Mouse (Mus musculus): ENCODE data around the gene Zc3h8. TPM values are rescaled to one million over a fixed set of nuclear protein-coding genes. Genes with fewer than 3 reads are reported as not detected.
A peak's percentile ranks its signal among the peaks of the same experiment; 100 is the strongest.

Zc3h8 gene
- polyA plus RNA-seq, 1 experiment from 2014 or later = 3.0 TPM

- no peak overlapping the region for H3K4me3 ChIP-seq (ENCODE audit: low read depth, low read length)
- no peak overlapping the region for H3K27ac ChIP-seq (ENCODE audit: low read depth)
- TF ChIP-seq CTCF (IDR thresholded peaks at IDR 0.05; ENCODE audit: low read depth) (peak; percentile 53), EP300 (IDR thresholded peaks at IDR 0.05; ENCODE audit: low read depth) (no peak)
- no peaks in the 10 kb centered on the region for H3K4me1 ChIP-seq (ENCODE audit: insufficient read depth)
- ATAC-seq (no peak), DNase-seq (no peak)
- 56% methylated on average over 4 of the region's 4 CpGs for WGBS (ENCODE audit: insufficient replicate concordance)
- H3K9me3 ChIP-seq (ENCODE audit: low read length) = no peaks in the 10 kb centered on the region
- no peak overlapping the region for H3K9ac ChIP-seq (replicated peaks)
- no peak overlapping the region for H3K4me2 ChIP-seq (ENCODE audit: low read depth, low read length)
- no peaks in the 10 kb centered on the region for H3K36me3 ChIP-seq (replicated peaks; ENCODE audit: insufficient read depth, low read length)
- H3K27me3 ChIP-seq (ENCODE audit: insufficient read depth, low read length) = no peaks in the 10 kb centered on the region
Observed at GRCm38 (mm10) chr2:128881236-128881635, 62.6 kb downstream of the Zc3h8 start.

Small RNA genes lying within 50 kb of the gene (microRNA-seq; reads per million reads assigned to microRNA genes)
- gene Gm22859 = not detected

Other genes starting within 250 kb of the Zc3h8 start
- 5.2 and 6.1 TPM in 2 replicates for gene Mertk, start 245.1 kb downstream of the Zc3h8 start, polyA plus RNA-seq (2015; fragmentation: Nextera tagmentation; extraction: Ambion mirVana)
- 15.7 and 17.5 TPM in 2 replicates for gene Tmem87b, start 126.0 kb downstream of the Zc3h8 start, polyA plus RNA-seq (2015; fragmentation: Nextera tagmentation; extraction: Ambion mirVana)
- gene Fbln7, start 81.1 kb downstream of the Zc3h8 start, polyA plus RNA-seq (2015; fragmentation: Nextera tagmentation; extraction: Ambion mirVana) = 0.09 and 0.16 TPM in 2 replicates
- 0.97 and 1.2 TPM in 2 replicates for gene Zc3h6, start 23.3 kb upstream of the Zc3h8 start, polyA plus RNA-seq (2015; fragmentation: Nextera tagmentation; extraction: Ambion mirVana)
- gene Gm10762, start 23.6 kb upstream of the Zc3h8 start, polyA plus RNA-seq (2015; fragmentation: Nextera tagmentation; extraction: Ambion mirVana) = 9.9 and 10.8 TPM in 2 replicates
- not detected in 2 replicates for gene Vinac1, start 104.1 kb upstream of the Zc3h8 start, polyA plus RNA-seq (2015; fragmentation: Nextera tagmentation; extraction: Ambion mirVana)
- gene Ttl, start 121.9 kb upstream of the Zc3h8 start, polyA plus RNA-seq (2015; fragmentation: Nextera tagmentation; extraction: Ambion mirVana) = 1.2 and 1.9 TPM in 2 replicates
- gene Polr1b, start 156.9 kb upstream of the Zc3h8 start, polyA plus RNA-seq (2015; fragmentation: Nextera tagmentation; extraction: Ambion mirVana) = 6.5 and 7.1 TPM in 2 replicates
- 12.8 and 13.0 TPM in 2 replicates for gene Chchd5, start 185.6 kb upstream of the Zc3h8 start, polyA plus RNA-seq (2015; fragmentation: Nextera tagmentation; extraction: Ambion mirVana)